Mouse (Mus musculus) forebrain, postnatal 0 days (tissue): Measurements from ENCODE around the gene Syne4. TPM values are rescaled to one million over a fixed set of nuclear protein-coding genes. Genes with fewer than 3 reads are reported as not detected.

Experiments
- ATAC-seq: fragments of 200-750 bp; cut with Nextera tagmentation; 2 replicates; pipeline ENCODE4 v1.8.0; 2017; ENCODE audit warnings: mild to moderate bottlenecking, moderate library complexity
- DNase-seq: peaks from one replicate; pipeline ENCODE4 v3.0.0-alpha.2; 2015
- H3K27ac ChIP-seq: fragments of 300-500 bp; sonication (generic); 2 replicates; pipeline ENCODE4 v1.5.1; 2014; ENCODE audit warnings: low read depth, mild to moderate bottlenecking, antibody characterized with exemption, low read length, moderate library complexity, mixed read lengths
- H3K27me3 ChIP-seq: fragments of 300-500 bp; sonication (generic); 2 replicates; pipeline ENCODE4 v1.6.1; 2014; ENCODE audit warnings: mild to moderate bottlenecking, low read length, mixed read lengths; ENCODE audit not compliant: insufficient read depth
- H3K36me3 ChIP-seq: fragments of 300-500 bp; sonication (generic); 2 replicates; pipeline ENCODE4 v1.6.1; 2014; ENCODE audit warnings: mild to moderate bottlenecking, moderate library complexity; ENCODE audit not compliant: insufficient read depth
- H3K4me1 ChIP-seq: fragments of 300-500 bp; sonication (generic); 2 replicates; pipeline ENCODE4 v1.6.1; 2014; ENCODE audit warnings: antibody characterized with exemption; ENCODE audit not compliant: insufficient read depth
- H3K4me2 ChIP-seq: fragments of 300-500 bp; sonication (generic); 2 replicates; pipeline ENCODE4 v1.6.1; 2014; ENCODE audit warnings: low read depth, mild to moderate bottlenecking, moderate library complexity
- H3K4me3 ChIP-seq: fragments of 300-500 bp; sonication (generic); 2 replicates; pipeline ENCODE4 v1.5.1; 2014; ENCODE audit warnings: low read depth, low read length, mixed read lengths
- H3K9ac ChIP-seq: fragments of 300-500 bp; sonication (generic); 2 replicates; pipeline ENCODE4 v1.6.1; 2014; ENCODE audit warnings: mild to moderate bottlenecking
- H3K9me3 ChIP-seq: fragments of 300-500 bp; sonication (generic); 2 replicates; pipeline ENCODE4 v1.6.1; 2016; ENCODE audit warnings: low read length
- CTCF ChIP-seq: sonication (generic); IDR thresholded peaks from 2 replicates; pipeline ENCODE4 v1.5.1; 2016; ENCODE audit warnings: antibody characterized with exemption, control low read depth, low read depth
- WGBS: fragments of 180-500 bp; shearing (Covaris S2); extraction: QIAGEN DNeasy Blood & Tissue Kit; methylation state at CpG from one replicate; pipeline ENCODE4 v1.1.7; 2014; 5-methylcytosine and 5-hydroxymethylcytosine counted together
- polyA plus RNA-seq: library from polyadenylated mRNA; unstranded; fragments of >200 nt; fragmentation: Nextera tagmentation; extraction: Ambion mirVana; gene quantifications from 2 replicates; pipeline ENCODE4 v1.2.1, GENCODE M21; 2015
- total RNA-seq: library from RNA; depleted of rRNA; stranded (reverse); fragments of >200 nt; gene quantifications from 2 replicates; pipeline ENCODE4 v1.2.3, GENCODE M21; 2014; rRNA removed

Syne4 gene
- total RNA-seq (5.2 and 6.5 TPM in 2 replicates), polyA plus RNA-seq (1.8 and 4.5 TPM in 2 replicates)

DNA sequence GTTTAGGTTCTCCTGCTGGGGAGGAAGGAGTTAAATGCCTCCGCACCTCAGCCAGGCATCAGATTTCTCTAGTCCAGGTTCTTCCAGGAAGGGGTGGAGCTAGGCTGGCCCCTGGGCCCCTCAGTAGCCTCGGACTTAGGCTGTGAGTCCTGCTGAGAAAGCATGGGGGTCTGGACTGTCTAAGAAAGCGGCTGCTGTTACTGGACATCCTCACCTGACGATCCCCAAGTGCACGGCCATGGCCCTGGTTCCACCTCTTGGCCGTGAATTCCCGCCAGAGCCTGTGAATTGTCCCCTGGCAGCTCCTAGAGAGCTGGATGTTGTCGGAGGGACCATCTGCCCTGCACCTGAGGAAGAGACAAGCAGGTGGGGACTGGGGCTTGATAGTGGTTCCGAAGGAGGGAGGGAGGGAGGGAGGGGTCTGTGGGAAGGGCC, at the start of gene Syne4:
Syne4 (plus strand) TSS at position 87 of the 435 bp plus-strand sequence.
- TF ChIP-seq CTCF: no peak
- Histone ChIP-seq H3K27ac (no peak within 1 kb of the TSS), H3K4me2 (no peak within 1 kb of the TSS), H3K9ac (no peak within 1 kb of the TSS), H3K27me3 (no peaks in the 10 kb centered on the region), H3K4me1 (0 out of 2 replicates have a peak, but pooled peaks cover 4% of the 10 kb centered on the region), H3K9me3 (no peaks in the 10 kb centered on the region), H3K36me3 (0 out of 2 replicates have a peak, but pooled peaks cover 2% of the 10 kb centered on the region), H3K4me3 (no peak within 1 kb of the TSS)
- ATAC-seq (no peak), DNase-seq (no peak)
- 6% methylated on average over 9 of the region's 9 CpGs for WGBS

DNA sequence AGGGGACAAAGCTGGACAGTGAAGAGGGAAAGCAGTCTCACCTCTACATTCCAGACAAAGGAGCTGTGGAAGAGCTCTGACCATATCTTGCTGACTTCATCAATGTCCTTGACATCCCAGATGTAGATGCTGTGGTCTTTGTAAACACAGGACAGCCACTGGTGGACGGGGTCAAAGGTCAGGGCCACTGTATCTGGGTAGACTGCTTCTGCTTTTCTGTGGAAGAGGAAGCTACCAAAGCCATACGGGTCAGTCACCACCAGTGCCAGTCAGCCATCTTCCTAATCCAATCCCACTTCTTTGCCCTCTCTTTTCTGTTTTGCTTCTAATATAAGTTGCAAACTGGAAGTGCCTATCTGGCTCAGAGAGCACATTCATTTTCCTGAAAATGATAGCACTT, 49.6 kb upstream of the Syne4 start:
- H3K27ac ChIP-seq: no peak overlapping the region
- no peak overlapping the region for H3K9ac ChIP-seq
- no peak for TF ChIP-seq CTCF
- H3K36me3 ChIP-seq: peaks cover 7% of the 10 kb centered on the region; the same call in 1 of the 2 replicates
- 82% methylated on average over 2 of the region's 2 CpGs for WGBS
- H3K4me3 ChIP-seq: no peak overlapping the region
- ATAC-seq (no peak), DNase-seq (no peak)
- no peaks in the 10 kb centered on the region for H3K27me3 ChIP-seq
- no peaks in the 10 kb centered on the region for H3K9me3 ChIP-seq
- no peak overlapping the region for H3K4me2 ChIP-seq
- H3K4me1 ChIP-seq: no peaks in the 10 kb centered on the region

DNA sequence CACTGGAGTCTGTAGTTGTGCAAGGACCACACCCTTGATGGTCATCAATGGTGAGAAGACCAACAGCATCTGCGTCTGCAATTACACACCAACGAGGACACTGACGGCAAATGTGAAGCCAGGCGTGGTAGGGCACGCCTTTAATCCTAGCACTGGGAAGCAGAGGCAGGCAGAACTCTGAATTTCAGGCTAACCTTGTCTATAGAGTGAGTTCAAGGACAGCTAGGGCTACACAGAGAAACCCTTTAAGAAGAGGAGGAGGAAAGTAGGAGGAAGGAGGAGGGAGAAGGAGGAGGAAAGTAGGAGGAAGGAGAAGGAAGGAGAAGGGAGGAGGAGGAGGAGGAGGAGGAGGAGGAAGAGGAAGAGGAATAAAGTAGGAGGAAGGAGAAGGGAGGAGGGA, 49.1 kb upstream of the Syne4 start:
- Histone ChIP-seq H3K9me3 (no peaks in the 10 kb centered on the region), H3K4me2 (no peak overlapping the region), H3K4me1 (no peaks in the 10 kb centered on the region), H3K9ac (no peak overlapping the region), H3K36me3 (peaks cover 7% of the 10 kb centered on the region; the same call in 1 of the 2 replicates), H3K27me3 (no peaks in the 10 kb centered on the region), H3K4me3 (no peak overlapping the region), H3K27ac (no peak overlapping the region)
- ATAC-seq (no peak), DNase-seq (no peak)
- 93% methylated on average over 5 of the region's 5 CpGs for WGBS
- no peak for TF ChIP-seq CTCF

DNA sequence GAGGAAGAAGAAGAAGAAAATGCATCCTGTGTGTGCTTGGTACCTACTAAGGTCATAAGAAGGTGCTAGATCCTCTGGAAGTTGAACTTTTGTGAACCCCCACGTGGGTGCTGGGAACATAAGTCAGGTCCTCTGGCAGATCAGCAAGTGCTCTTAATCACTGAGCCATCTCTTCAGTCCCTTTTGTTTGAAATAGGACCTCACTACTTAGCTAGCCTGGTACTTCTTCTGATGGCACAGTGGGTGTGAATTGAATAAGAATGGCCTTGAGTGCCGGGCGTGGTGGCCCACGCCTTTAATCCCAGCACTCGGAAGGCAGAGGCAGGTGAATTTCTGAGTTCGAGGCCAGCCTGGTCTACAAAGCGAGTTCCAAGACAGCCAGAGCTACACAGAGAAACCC, 48.7 kb upstream of the Syne4 start:
- DNase-seq: no peak
- Histone ChIP-seq H3K9me3 (no peaks in the 10 kb centered on the region), H3K4me1 (no peaks in the 10 kb centered on the region), H3K9ac (no peak overlapping the region), H3K27ac (no peak overlapping the region), H3K4me3 (no peak overlapping the region), H3K27me3 (no peaks in the 10 kb centered on the region), H3K36me3 (peaks cover 7% of the 10 kb centered on the region; the same call in 1 of the 2 replicates), H3K4me2 (no peak overlapping the region)
- TF ChIP-seq CTCF: no peak
- no peak for ATAC-seq
- WGBS: 95% methylated on average over 7 of the region's 7 CpGs

DNA sequence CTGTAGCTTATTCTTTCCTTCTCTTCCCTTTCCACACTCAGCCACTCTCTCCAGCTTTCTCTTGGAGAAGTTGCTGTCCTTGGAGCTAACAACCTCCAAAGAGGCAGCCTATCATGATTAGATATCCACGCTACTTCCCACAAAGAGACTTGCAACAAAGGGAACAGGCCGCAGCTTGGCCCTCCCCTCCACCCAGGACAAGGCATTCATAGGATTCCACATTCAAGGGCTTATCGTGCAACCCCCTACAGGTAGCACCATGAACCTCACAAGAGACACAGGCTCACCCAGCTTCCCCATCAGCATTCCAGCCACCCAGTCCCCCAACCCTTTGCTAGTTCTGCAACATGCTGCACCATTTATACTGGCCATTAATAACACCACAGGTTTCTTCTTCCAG, 47.8 kb upstream of the Syne4 start:
- 77% methylated on average over 3 of the region's 3 CpGs for WGBS
- Histone ChIP-seq H3K27me3 (no peaks in the 10 kb centered on the region), H3K9me3 (no peaks in the 10 kb centered on the region), H3K4me2 (no peak overlapping the region), H3K4me3 (no peak overlapping the region), H3K36me3 (peaks cover 7% of the 10 kb centered on the region; the same call in 1 of the 2 replicates), H3K4me1 (no peaks in the 10 kb centered on the region), H3K9ac (no peak overlapping the region), H3K27ac (no peak overlapping the region)
- DNase-seq: no peak
- no peak for ATAC-seq
- no peak for TF ChIP-seq CTCF

DNA sequence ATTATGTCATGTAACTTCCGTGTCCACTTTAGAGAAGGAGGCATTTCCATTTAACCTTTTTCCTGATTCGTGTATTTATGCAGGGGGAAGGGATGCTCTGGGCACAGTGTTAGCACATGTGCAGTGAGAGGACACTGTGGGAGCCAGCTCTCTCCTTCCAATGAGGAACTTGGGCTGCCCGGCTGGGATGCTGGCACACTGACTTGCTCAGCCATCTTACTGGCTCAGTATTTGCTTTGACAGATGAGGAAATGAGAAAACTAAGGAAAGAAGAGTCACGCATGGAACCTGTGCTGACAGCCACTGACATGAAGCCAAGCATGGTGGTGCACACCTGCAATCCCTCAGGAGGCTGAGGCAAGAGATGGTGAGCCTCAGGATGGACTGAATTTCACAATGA, 45.0 kb upstream of the Syne4 start:
- Histone ChIP-seq H3K27ac (no peak overlapping the region), H3K36me3 (peaks cover 2% of the 10 kb centered on the region; the same call in 1 of the 2 replicates), H3K4me1 (no peaks in the 10 kb centered on the region), H3K4me2 (no peak overlapping the region), H3K27me3 (no peaks in the 10 kb centered on the region), H3K9me3 (no peaks in the 10 kb centered on the region), H3K9ac (no peak overlapping the region), H3K4me3 (no peak overlapping the region)
- DNase-seq: no peak
- no peak for TF ChIP-seq CTCF
- no peak for ATAC-seq
- WGBS: 84% methylated on average over 4 of the region's 4 CpGs

DNA sequence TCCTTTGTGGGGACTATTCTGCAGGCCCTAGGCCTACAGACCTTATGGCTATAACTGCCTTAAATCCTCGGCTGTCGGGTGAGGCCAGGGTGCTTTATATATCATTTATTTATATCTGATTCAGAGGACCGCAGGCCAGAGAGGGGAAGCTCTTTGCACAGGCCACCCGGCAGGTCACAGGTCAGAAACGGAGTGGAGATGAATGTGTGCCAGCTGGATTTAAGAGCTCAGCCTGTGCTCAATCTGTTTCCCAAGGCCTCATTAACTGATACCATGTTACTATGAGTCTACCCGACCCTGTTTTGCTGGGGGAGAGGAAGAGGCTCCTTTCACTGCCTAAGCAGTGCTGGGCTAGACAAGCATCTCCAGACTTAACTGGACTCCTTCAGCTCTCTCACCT, 40.2 kb upstream of the Syne4 start:
- H3K4me2 ChIP-seq: no peak overlapping the region
- no peak overlapping the region for H3K9ac ChIP-seq
- DNase-seq (no peak), ATAC-seq (no peak)
- H3K4me3 ChIP-seq: no peak overlapping the region
- H3K27ac ChIP-seq: no peak overlapping the region
- TF ChIP-seq CTCF: no peak
- no peaks in the 10 kb centered on the region for H3K4me1 ChIP-seq
- no peaks in the 10 kb centered on the region for H3K36me3 ChIP-seq
- no peaks in the 10 kb centered on the region for H3K27me3 ChIP-seq
- H3K9me3 ChIP-seq: no peaks in the 10 kb centered on the region
- 88% methylated on average over 6 of the region's 6 CpGs for WGBS
